Mouse (Mus musculus) neural tube, embryonic 10.5 days (tissue): ENCODE results near the gene Hist2h2aa1.
"Not testable (repeated sequence)": the region's sequence is repeated elsewhere in the genome, so short reads cannot be mapped to it uniquely, and the experiment has no call there.

Experiments
- DNase-seq: peaks from one replicate; pipeline ENCODE4 v3.0.0-alpha.2; 2017; ENCODE audit warnings: low spot score; ENCODE audit errors: extremely low spot score

Gene Hist2h2aa1

GRCm38 (mm10) chr3:96245003-96245886 lies at the start of gene Hist2h2aa1:
TSS of gene Hist2h2aa1 (plus strand) at chr3:96245497.
- peak; percentile 79 for DNase-seq

GRCm38 (mm10) chr3:96195616-96196313 lies 49.5 kb upstream of the Hist2h2aa1 start:
- DNase-seq: no peak

GRCm38 (mm10) chr3:96196437-96197128 lies 48.7 kb upstream of the Hist2h2aa1 start:
- no peak for DNase-seq

GRCm38 (mm10) chr3:96197129-96197749 lies 48.1 kb upstream of the Hist2h2aa1 start:
- peak; percentile 84 for DNase-seq

- DNase-seq: no peak
Measured at GRCm38 (mm10) chr3:96198181-96198580, 47.1 kb upstream of the Hist2h2aa1 start.

- DNase-seq: not testable (repeated sequence)
Measured at GRCm38 (mm10) chr3:96198601-96199251, 46.6 kb upstream of the Hist2h2aa1 start.

GRCm38 (mm10) chr3:96199731-96200130 lies 45.6 kb upstream of the Hist2h2aa1 start:
- DNase-seq: no peak

GRCm38 (mm10) chr3:96207819-96208218 lies 37.5 kb upstream of the Hist2h2aa1 start:
- DNase-seq: no peak

GRCm38 (mm10) chr3:96209242-96209641 lies 36.1 kb upstream of the Hist2h2aa1 start:
- peak; percentile 24 for DNase-seq

GRCm38 (mm10) chr3:96219191-96219641 lies 26.1 kb upstream of the Hist2h2aa1 start:
- DNase-seq: peak; percentile 61

- peak; percentile 82 for DNase-seq
Measured at GRCm38 (mm10) chr3:96219661-96220130, 25.6 kb upstream of the Hist2h2aa1 start, which contains the start of the genes Bola1 and Hist2h2ab. TSS of gene Bola1 (minus strand) at chr3:96219709. TSS of gene Hist2h2ab (plus strand) at chr3:96219865.

GRCm38 (mm10) chr3:96220131-96220764 lies 25.0 kb upstream of the Hist2h2aa1 start:
- DNase-seq: not testable (repeated sequence)

- DNase-seq: peak; percentile 80
Measured at GRCm38 (mm10) chr3:96220765-96221639, 24.3 kb upstream of the Hist2h2aa1 start, which contains the start of the genes Hist2h2ac and Hist2h2be. TSS of gene Hist2h2ac (minus strand) at chr3:96220880. TSS of gene Hist2h2be (plus strand) at chr3:96221119.

- no peak for DNase-seq
Measured at GRCm38 (mm10) chr3:96221640-96222038, 23.7 kb upstream of the Hist2h2aa1 start.

- DNase-seq: no peak
Measured at GRCm38 (mm10) chr3:96222774-96223173, 22.5 kb upstream of the Hist2h2aa1 start.

GRCm38 (mm10) chr3:96225421-96225820 lies 19.9 kb upstream of the Hist2h2aa1 start:
- DNase-seq: no peak

GRCm38 (mm10) chr3:96226695-96227648 lies 18.3 kb upstream of the Hist2h2aa1 start:
- no peak for DNase-seq

- no peak for DNase-seq
Measured at GRCm38 (mm10) chr3:96228828-96229227, 16.5 kb upstream of the Hist2h2aa1 start.
